Mouse (Mus musculus): ENCODE data around the gene Ube2g1.

DNA sequence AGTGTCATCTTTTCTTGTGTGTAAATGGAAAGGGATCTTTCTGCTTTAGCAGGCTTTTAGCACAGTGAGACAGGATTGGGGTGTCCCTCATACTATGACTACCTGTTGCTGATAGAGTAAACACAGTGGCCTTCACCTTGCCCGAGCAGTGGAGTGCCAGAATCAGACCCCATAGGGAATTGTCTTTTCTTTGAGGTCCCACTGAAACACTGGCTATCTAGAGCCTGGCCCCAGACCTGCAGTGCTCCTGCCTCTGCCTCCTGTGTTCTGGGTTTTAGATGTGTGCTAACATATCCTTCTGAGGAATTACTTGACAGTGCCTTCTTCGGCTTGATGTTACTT lies 128.4 kb downstream of the Ube2g1 start:
- TF ChIP-seq CTCF (IDR thresholded peaks at IDR 0.05; ENCODE audit: insufficient read depth, low read length), result no peak
- no peak for TF ChIP-seq POLR2A (IDR thresholded peaks at IDR 0.05; ENCODE audit: borderline replicate concordance, extremely low read depth, low read depth, low read length)

Data from lung, adult 2 months (tissue).